Mouse (Mus musculus) limb, embryonic 12.5 days (tissue): ENCODE measurements around the gene Tex13c1. TPM values are rescaled to one million over a fixed set of nuclear protein-coding genes. Genes with fewer than 3 reads are reported as not detected.

Source experiments
- ATAC-seq: fragments of 200-750 bp; cut with Nextera tagmentation; 2 replicates; pipeline ENCODE4 v1.8.0; 2017; ENCODE audit warnings: low read depth, moderate TSS enrichment; ENCODE audit not compliant: insufficient number of reproducible peaks, insufficient read depth, low FRiP score, low TSS enrichment
- H3K27ac ChIP-seq: fragments of 300-500 bp; sonication (generic); 2 replicates; pipeline ENCODE4 v1.5.1; 2016; ENCODE audit warnings: mild to moderate bottlenecking, moderate library complexity
- H3K27me3 ChIP-seq: fragments of 300-500 bp; sonication (generic); 2 replicates; pipeline ENCODE4 v1.6.1; 2016; ENCODE audit warnings: mild to moderate bottlenecking, moderate library complexity
- H3K36me3 ChIP-seq: fragments of 300-500 bp; sonication (generic); 2 replicates; pipeline ENCODE4 v1.6.1; 2016; ENCODE audit warnings: mild to moderate bottlenecking, moderate library complexity
- H3K4me1 ChIP-seq: fragments of 300-500 bp; sonication (generic); replicated peaks from 2 replicates; pipeline ENCODE4 v1.6.1; 2016
- H3K4me2 ChIP-seq: fragments of 300-500 bp; sonication (generic); 2 replicates; pipeline ENCODE4 v1.6.1; 2016; ENCODE audit warnings: mild to moderate bottlenecking, moderate library complexity
- H3K4me3 ChIP-seq: fragments of 300-500 bp; sonication (generic); replicated peaks from 2 replicates; pipeline ENCODE4 v1.5.1; 2016; ENCODE audit warnings: mild to moderate bottlenecking
- H3K9ac ChIP-seq: fragments of 300-500 bp; sonication (generic); replicated peaks from 2 replicates; pipeline ENCODE4 v1.6.1; 2016; ENCODE audit warnings: mild to moderate bottlenecking, moderate library complexity
- H3K9me3 ChIP-seq: fragments of 300-500 bp; sonication (generic); 2 replicates; pipeline ENCODE4 v1.6.1; 2016; ENCODE audit warnings: mild to moderate bottlenecking, moderate library complexity
- WGBS: fragments of 180-500 bp; shearing (Covaris S2); methylation state at CpG from one replicate; pipeline ENCODE4 v1.1.7; 2016; 5-methylcytosine and 5-hydroxymethylcytosine counted together
- polyA plus RNA-seq: library from polyadenylated mRNA; unstranded; fragments of >200 nt; fragmentation: Nextera tagmentation; extraction: Ambion mirVana; gene quantifications from 2 replicates; pipeline ENCODE4 v1.2.1, GENCODE M21; 2016

Gene Tex13c1
- polyA plus RNA-seq = not detected in 2 replicates

- no peaks in the 10 kb centered on the region for H3K4me1 ChIP-seq
- ATAC-seq = no peak
- H3K4me2 ChIP-seq = no peak within 1 kb of the TSS
- WGBS = 76% methylated on average over 3 of the region's 3 CpGs
- H3K9me3 ChIP-seq = no peaks in the 10 kb centered on the region
- no peak within 1 kb of the TSS for H3K9ac ChIP-seq
- no peaks in the 10 kb centered on the region for H3K36me3 ChIP-seq
- no peak within 1 kb of the TSS for H3K27ac ChIP-seq
- H3K27me3 ChIP-seq = no peaks in the 10 kb centered on the region
- H3K4me3 ChIP-seq = no peak within 1 kb of the TSS
Observed at GRCm38 (mm10) chrX:43590860-43591259, at the start of gene Tex13c1. Tex13c1 (plus strand) TSS chrX:43591160.

Other genes with a start within 250 kb of the Tex13c1 start
- gene Tenm1, start 162.0 kb upstream of the Tex13c1 start, polyA plus RNA-seq = 1.3 TPM in 2 replicates